Mouse (Mus musculus) kidney, postnatal 25 days (tissue): ENCODE measurements around the gene Cox17.

Experiments used
- DNase-seq, 2 experiments: peaks; one replicate each; pipeline ENCODE4 v3.0.0; 2021; ENCODE audit warnings: mixed read lengths in 2 of 2

Cox17 gene

DNA sequence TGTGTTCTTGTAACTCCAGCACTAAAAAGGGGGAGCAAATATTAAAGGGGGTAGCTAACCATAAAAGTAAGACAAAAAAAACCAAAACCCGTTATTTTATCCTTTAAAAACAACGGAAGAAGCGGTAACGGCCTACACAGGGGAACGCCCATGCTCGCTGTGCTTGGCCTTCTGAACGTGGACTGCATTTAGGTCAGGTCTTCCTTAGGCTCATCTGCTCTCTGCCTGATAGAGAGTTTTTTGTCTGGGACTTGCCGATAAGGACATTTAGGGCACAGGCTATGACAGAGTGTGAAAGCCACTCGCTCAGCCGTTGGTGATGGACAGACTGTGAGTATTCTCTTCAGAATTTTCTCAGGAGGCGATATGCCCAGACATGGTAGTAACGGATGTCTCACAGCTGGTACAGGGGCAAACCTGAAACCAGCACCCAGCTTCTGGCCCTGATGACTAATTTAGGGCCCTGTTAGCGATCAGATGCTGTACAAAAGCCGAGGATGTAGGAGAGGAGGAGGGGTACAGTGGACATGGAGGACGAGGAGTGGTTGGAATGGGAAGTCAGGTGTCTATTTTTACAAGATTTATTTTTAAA, 25.0 kb downstream of the Cox17 start:
- DNase-seq = no peak

- DNase-seq = no peak
Observed at GRCm38 (mm10) chr16:38372876-38373275, 26.1 kb downstream of the Cox17 start.

GRCm38 (mm10) chr16:38373439-38373838, 26.6 kb downstream of the Cox17 start:
- DNase-seq = no peak

- DNase-seq = no peak
Observed at GRCm38 (mm10) chr16:38373941-38374340, 27.1 kb downstream of the Cox17 start.

DNA sequence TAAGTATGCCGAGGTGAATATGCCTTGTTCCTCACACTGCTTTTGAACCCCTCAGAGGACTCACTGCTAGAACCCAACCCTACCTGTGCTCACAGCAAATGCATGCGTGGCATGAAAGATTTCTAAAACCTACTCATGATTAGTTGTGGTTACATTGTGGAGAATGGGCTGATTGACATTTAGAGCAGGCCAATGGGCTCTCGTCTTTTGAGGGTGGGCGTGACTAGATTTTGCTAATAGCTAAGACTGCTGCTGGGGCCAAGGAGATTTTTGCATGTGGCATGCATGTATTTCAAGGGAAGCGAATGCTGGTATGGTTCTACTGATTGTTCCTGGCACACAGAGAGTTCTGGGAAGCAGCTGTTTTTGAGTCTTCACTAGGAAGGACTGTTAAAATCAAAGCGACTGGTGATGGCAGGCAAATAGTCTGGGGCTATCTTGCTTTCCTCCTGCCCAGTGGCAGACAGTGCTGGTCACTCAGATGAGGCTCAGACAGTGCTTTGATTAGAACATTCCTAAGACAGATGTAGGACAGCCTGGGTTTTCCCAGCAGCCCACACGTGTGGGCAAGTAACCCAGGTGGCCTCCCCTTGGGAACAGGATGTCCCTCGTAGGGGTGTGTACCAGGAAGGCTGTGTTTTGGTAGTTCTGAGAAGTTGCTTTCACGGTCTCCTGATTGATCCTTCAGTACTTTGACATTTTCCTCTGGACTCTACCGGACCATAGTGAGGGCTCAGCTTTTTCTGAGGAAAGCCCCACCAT, 27.8 kb downstream of the Cox17 start:
- DNase-seq = no peak

- no peak for DNase-seq
Observed at GRCm38 (mm10) chr16:38375182-38375581, 28.4 kb downstream of the Cox17 start.

GRCm38 (mm10) chr16:38376163-38376840, 29.5 kb downstream of the Cox17 start:
- peak; percentile 50 to 77 for DNase-seq

DNA sequence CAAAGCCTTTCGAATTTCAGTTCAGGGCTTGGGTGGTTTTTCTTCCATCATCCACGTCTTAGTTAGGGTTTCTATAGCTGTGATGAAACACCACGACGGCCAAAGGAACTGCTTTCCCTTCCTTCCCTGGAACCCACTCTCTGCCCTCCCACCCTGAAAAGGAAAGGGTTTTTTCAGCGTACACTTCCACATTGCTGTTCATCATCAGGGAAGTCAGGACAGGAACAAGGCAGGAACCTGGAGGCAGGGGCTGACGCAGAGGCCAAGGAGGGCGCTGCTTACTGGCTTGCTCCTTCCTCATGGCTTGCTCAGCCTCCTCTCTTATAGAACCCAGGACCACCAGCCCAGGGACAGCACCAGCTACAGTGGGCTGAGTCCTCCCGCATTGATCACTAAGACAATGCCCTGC, 30.1 kb downstream of the Cox17 start:
- no peak for DNase-seq

DNA sequence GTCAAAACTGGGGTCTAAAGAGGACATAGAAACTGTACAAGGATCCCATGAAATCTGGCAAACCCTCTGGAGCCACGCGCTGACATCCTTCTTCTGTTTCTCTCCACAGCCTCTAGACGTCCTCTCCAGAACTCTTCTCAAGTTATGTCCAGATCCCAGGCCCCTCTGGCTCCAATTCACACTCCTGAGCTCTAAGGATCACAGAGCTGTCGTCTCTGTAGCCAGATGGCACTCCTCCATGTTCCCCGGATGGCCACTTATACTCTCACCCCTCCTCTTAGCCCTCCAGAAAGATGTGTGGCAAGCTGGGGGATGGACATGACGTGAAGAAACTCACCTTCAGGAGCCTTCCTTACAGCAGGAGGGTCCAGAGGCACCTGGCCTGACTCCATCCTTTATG, 30.8 kb downstream of the Cox17 start:
- DNase-seq = no peak

DNA sequence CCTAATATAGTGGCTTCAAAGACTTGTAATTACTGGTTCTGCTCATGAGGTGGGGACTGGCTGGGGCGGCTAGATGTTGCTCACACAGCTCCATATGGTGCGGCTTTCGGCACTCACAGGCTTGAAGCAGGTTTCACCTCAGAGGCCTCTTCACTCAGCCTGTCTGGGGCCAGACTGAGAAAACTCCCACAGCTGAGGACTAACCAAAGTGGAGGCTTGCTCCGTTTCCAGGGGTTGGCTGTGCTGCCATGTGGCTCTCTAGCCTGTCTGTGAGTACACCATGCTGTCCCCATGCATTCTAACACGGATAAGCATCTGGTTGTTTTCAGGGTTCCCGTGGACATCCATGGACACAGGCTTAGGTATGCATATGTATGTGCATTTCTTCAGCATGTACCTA, 31.8 kb downstream of the Cox17 start:
- no peak for DNase-seq

- no peak for DNase-seq
Observed at GRCm38 (mm10) chr16:38379088-38379487, 32.3 kb downstream of the Cox17 start.

GRCm38 (mm10) chr16:38379493-38379892, 32.7 kb downstream of the Cox17 start:
- DNase-seq = no peak

DNA sequence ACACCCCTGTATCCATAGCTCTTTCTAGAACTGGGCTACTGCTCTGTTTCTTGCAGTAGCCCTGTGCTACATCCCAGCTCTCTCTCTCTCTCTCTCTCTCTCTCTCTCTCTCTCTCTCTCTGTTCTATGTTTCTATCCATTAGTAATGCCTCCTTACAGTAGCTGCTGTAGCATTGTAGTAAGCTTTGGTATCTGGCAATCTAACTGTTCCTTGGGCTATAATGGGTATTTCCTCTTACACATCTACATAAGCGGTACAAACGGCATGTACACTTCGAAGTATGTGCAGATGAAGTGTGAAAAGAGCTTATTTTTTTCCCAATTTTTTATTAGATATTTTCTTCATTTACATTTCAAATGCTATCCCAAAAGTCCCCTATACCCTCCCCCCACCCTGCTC, 33.1 kb downstream of the Cox17 start:
- DNase-seq = no peak

DNA sequence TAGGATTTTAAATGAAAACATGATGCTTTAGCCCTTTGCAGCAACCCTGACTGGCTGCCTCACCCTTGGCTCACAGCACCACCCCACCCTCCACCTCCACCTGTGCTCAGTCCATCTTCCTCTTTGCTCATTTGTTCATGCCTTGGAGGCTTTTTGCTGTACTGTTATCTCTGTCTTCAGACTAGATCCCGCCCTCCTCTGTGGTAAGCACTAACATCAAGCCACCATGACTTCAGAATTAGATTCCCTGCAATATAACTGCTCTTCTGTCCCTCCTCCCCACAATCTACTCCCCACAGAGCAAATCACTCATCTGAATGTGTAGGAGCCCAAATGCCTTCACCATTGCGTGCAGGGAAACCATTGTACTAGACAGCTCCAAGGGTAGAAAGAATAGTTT, 36.9 kb downstream of the Cox17 start:
- no peak for DNase-seq

DNA sequence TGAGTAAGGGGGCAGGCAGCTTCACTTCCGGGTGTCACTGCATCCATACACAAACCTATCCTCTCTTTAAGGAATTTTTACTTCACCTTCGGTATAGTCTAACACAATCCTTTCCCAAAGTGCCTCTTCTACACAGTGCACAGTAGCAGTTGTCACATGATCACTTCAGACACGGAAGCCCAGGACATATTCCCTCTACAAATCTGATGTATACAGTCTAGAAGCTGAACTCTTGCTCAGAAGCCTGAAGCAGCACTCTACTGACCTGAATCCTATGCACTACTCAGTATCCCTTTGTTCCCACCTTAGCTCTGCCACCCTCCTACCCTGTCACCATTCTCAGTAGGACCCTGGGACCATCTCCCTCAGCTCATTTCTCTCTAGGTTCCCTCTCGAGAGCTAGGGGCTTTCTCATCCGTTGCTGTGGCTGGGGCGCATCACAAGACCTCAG, 38.4 kb downstream of the Cox17 start:
- no peak for DNase-seq

DNA sequence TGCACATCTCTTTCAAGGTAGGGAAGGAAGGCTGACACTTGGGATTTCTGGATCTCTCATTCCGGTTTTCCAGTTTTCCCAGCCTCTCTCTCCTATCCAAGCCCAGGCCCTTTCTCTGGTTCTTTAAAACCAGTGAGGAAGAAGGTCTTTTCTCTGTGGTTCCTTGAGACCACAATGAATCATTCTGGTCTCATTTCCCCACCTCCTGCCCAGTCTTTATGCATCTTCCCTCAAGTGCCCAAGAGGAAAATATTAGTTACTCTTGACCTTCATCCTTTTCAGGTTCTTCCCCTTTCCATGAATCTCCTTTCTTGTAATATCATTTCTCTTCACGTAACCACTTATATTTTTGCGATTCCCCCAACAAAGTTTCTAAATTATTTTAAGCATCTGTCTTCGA, 38.9 kb downstream of the Cox17 start:
- DNase-seq = no peak

- DNase-seq = no peak
Observed at GRCm38 (mm10) chr16:38387389-38387788, 40.6 kb downstream of the Cox17 start.

DNA sequence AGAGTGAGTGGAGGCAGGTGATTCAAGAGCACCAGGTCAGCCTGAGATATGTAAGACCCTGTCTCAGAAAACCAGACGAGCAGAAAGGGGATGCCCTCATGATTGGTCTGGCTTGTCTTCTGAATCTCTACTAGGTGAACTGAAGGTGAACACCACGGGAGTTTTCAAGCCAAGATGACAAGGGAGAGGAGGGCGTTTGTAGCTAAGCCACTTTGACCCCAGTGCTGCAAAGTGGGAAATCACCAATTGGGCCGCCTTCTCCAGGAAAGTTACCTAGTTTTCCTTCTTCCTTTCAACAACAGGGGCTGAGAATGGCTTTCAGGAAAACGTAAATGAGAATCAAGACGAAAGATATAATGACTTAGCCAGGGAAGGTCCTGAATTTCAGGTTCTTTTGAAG, 42.0 kb downstream of the Cox17 start:
- no peak for DNase-seq

DNA sequence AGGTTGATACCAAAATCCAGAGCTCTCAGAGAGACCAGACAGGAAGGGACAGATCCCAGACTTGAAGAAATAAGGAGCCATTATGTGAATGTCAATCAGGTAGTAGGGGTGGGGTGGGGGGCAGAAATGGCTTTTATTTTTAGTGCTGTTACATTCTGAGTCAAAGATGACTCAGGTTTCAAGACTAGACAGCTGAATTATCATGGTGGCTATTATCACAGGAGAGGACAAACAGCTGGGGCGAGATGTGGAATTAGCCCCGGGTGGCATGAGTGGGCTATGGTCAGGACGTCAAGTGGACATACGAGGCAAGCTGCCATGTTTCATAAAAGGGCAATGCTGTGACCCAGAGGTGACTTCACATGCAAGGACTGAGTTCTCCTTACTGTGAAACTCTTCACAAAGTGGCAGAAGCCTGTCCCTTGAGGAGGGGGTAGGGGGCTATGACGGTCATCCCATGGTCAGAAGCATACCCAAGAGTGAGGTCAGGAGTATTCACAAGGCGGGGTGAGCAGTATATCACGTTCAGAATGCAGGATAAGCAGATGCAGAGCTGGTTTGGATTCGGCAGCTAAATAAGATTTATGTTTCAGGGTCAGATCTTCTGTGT, 42.6 kb downstream of the Cox17 start:
- no peak for DNase-seq

DNA sequence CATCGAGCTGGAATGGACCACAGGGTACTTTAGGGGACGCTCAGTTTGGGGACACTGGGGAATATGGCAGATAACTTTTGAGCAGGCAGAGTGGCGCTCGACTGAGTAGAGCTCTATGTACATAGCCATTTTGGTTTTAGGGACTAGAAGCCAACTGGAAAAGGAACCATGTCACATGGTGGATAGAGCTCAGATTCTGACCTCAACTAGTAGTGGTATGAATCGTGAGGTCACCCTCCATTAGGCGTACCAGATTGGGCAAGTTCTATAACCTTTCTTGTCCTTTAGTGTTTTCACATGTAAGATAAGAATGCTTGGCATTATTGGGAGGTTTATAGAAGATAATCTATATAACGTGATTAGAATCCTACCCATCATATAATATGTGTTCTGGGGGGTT, 43.5 kb downstream of the Cox17 start:
- no peak for DNase-seq

- DNase-seq = peak; percentile 43 to 71
Observed at GRCm38 (mm10) chr16:38392126-38392894, 45.5 kb downstream of the Cox17 start.

GRCm38 (mm10) chr16:38394191-38394618, 47.4 kb downstream of the Cox17 start:
- DNase-seq = no peak
